Mouse (Mus musculus) heart, postnatal 0 days (tissue): Measurements from ENCODE around the gene Scn5a.

Experiments
- CTCF ChIP-seq: IDR thresholded peaks from 2 replicates; pipeline ENCODE4 v1.5.1; 2016; ENCODE audit warnings: antibody characterized with exemption, control low read depth, low read depth
- EP300 ChIP-seq: IDR thresholded peaks from 2 replicates; pipeline ENCODE4 v1.6.1; 2016; ENCODE audit warnings: antibody characterized with exemption, low read depth

- TF ChIP-seq CTCF (no peak), EP300 (no peak)
These were observed 140.8 kb downstream of the Scn5a start for GRCm38 (mm10) chr9:119438065-119438464.
